Mouse (Mus musculus): ENCODE data around the gene Emc10.

DNA sequence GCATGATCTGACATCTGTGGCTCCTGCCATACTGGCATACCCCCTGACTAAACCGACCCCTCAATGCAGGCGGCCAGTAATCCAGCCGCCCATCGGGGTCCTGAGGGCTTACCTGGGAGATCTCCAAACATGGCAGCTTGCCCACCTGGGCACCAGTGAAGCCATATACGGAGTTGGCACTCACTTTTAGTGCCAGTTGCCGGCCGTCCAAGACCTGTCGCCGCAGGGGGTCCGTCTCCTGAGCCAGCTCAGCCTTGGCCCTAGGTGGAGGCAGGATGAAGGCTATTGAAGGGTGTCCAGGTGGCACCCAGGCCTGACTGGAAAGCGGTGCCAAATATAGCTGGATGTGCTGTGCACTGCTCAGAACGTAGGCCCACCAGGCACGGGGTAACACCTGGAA, 41.2 kb upstream of the Emc10 start:
- TF ChIP-seq CTCF (IDR thresholded peaks at IDR 0.05; ENCODE audit: borderline replicate concordance, extremely low read depth, insufficient read depth, insufficient read length), result no peak
- TF ChIP-seq POLR2A (IDR thresholded peaks at IDR 0.05; ENCODE audit: borderline replicate concordance, extremely low read depth, insufficient read depth, insufficient read length, poor library complexity, severe bottlenecking), result no peak
